Comparison of ENCODE assay signal across 10 mouse cellular contexts in the genomic region with DNA sequence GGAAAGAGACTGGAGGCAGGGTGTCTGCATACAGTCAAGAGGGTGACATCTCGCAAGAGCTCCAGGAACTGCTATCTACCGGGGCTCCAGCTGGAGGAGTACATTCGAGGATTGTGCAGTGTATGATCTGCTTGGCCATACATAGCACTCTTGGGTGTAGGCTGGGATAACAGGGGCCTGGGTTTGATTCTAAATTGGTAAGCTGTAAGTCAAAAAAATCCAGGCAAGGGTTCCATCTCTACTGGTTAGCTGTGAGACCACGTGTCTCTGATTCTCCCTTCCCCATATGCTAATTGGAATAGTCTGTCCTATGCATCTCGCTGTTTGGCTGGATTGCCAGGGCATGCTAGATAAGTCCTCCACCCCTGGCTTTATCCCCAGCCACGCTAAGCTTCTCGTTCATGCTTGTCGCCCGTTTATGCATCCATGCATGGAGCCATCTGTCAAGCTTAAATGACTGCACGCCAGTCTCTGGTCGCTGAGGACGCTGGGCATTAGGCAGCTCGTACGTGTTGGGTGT. TPM values are rescaled to one million over a fixed set of nuclear protein-coding genes. Genes with fewer than 3 reads are reported as not detected.
DNase-seq lines count a peak whose midpoint lies in the region; ATAC-seq and TF ChIP-seq lines count a peak whose summit lies in the region.
"Had no signal": no experiment of that assay in that cellular context is flagged by ENCODE, and none has a peak within 500 bp of the region (broad histone marks: within the 10 kb centered on the region; RNA-seq: fewer than 3 reads in every experiment).

No protein-coding gene starts in this region.

- peak; percentile 15; the same call in 1 of the 2 replicates for ATAC-seq in lung, embryonic 15.5 days (ENCODE audit: borderline replicate concordance, extremely low read depth, low FRiP score, low TSS enrichment)
- peak; percentile 12; the same call in 1 of the 2 replicates for ATAC-seq in limb, embryonic 13.5 days (ENCODE audit: low FRiP score, low read depth)
- ATAC-seq in stomach, embryonic 16.5 days (ENCODE audit: insufficient read depth, low FRiP score) = peak; percentile 62

- peak overlapping the region; percentile 49; the same call in 1 of the 2 replicates for H3K4me2 ChIP-seq in lung, embryonic 15.5 days
- peak overlapping the region; percentile 57 for H3K4me2 ChIP-seq in limb, embryonic 13.5 days (replicated peaks)
- H3K4me2 ChIP-seq in stomach, embryonic 16.5 days (ENCODE audit: low read depth, low read length) = peak overlapping the region; percentile 44; the same call in 1 of the 2 replicates

- no peak overlapping the region for H3K27ac ChIP-seq in cerebellum, adult 2 months (ENCODE audit: insufficient read depth, low read length)
- H3K27ac ChIP-seq in lung, embryonic 15.5 days = peak overlapping the region; percentile 93
- peak overlapping the region; percentile 89 for H3K27ac ChIP-seq in limb, embryonic 13.5 days
- H3K27ac ChIP-seq in stomach, embryonic 16.5 days (ENCODE audit: low read length) = peak overlapping the region; percentile 96

- H3K9me3 ChIP-seq in lung, embryonic 15.5 days = no peaks in the 10 kb centered on the region
- H3K9me3 ChIP-seq in limb, embryonic 13.5 days = no peaks in the 10 kb centered on the region
- no peaks in the 10 kb centered on the region for H3K9me3 ChIP-seq in stomach, embryonic 16.5 days (replicated peaks; ENCODE audit: control insufficient read depth, low read length)

- 19% methylated on average over 14 of the region's 14 CpGs for WGBS in cerebellum, adult 2 months
- 24% methylated on average over 14 of the region's 14 CpGs for WGBS in lung, embryonic 15.5 days
- WGBS in limb, embryonic 13.5 days = 22% methylated on average over 14 of the region's 14 CpGs
- WGBS in stomach, embryonic 16.5 days = 22% methylated on average over 14 of the region's 14 CpGs

- no peak overlapping the region for H3K9ac ChIP-seq in lung, embryonic 15.5 days
- H3K9ac ChIP-seq in limb, embryonic 13.5 days = no peak overlapping the region
- peak overlapping the region; percentile 54; the same call in 1 of the 2 replicates for H3K9ac ChIP-seq in stomach, embryonic 16.5 days (ENCODE audit: low read length)

- H3K27me3 ChIP-seq in cerebellum, adult 2 months (ENCODE audit: control insufficient read depth, insufficient read depth, low read length) = no peaks in the 10 kb centered on the region
- H3K27me3 ChIP-seq in lung, embryonic 15.5 days = no peaks in the 10 kb centered on the region
- H3K27me3 ChIP-seq in limb, embryonic 13.5 days = no peaks in the 10 kb centered on the region
- H3K27me3 ChIP-seq in stomach, embryonic 16.5 days (ENCODE audit: control insufficient read depth, insufficient read depth, low read length) = no peaks in the 10 kb centered on the region

- H3K4me3 ChIP-seq in cerebellum, adult 2 months (replicated peaks; ENCODE audit: insufficient read depth, low read depth, low read length) = peak overlapping the region; percentile 1
- no peak overlapping the region for H3K4me3 ChIP-seq in lung, embryonic 15.5 days
- no peak overlapping the region for H3K4me3 ChIP-seq in limb, embryonic 13.5 days
- H3K4me3 ChIP-seq in stomach, embryonic 16.5 days (replicated peaks; ENCODE audit: low read length) = no peak overlapping the region; the same call in 1 of the 2 replicates

- peak; percentile 23 to 30 for DNase-seq in cerebellum, adult 2 months
- no peak for DNase-seq in cerebellum, adult 9-10 months
- DNase-seq in lung, postnatal 4 days = no peak
- no peak for DNase-seq in layer of hippocampus, postnatal 10 days (ENCODE audit: low spot score in 2 of 2)
- DNase-seq in left cerebral cortex, adult 8-10 months (ENCODE audit: low spot score in 2 of 2) = no peak
- DNase-seq: lung, postnatal 36 days had no signal

- TF ChIP-seq POLR2A in cerebellum, adult 2 months (IDR thresholded peaks at IDR 0.05; ENCODE audit: borderline replicate concordance, insufficient read depth, low read length) = no peak

- H3K4me1 ChIP-seq in cerebellum, adult 2 months (ENCODE audit: control insufficient read depth, insufficient read depth, low read length) = peaks cover 4% of the 10 kb centered on the region; the same call in 1 of the 2 replicates
- peaks cover 32% of the 10 kb centered on the region for H3K4me1 ChIP-seq in lung, embryonic 15.5 days
- H3K4me1 ChIP-seq in limb, embryonic 13.5 days = peaks cover 64% of the 10 kb centered on the region
- H3K4me1 ChIP-seq in stomach, embryonic 16.5 days (ENCODE audit: control insufficient read depth, insufficient read depth, low read length) = peaks cover 25% of the 10 kb centered on the region

- H3K36me3 ChIP-seq in lung, embryonic 15.5 days = no peaks in the 10 kb centered on the region
- no peaks in the 10 kb centered on the region for H3K36me3 ChIP-seq in limb, embryonic 13.5 days
- no peaks in the 10 kb centered on the region for H3K36me3 ChIP-seq in stomach, embryonic 16.5 days (ENCODE audit: control insufficient read depth, insufficient read depth, low read length)

- no peak for TF ChIP-seq CTCF in cerebellum, adult 2 months (IDR thresholded peaks at IDR 0.05; ENCODE audit: borderline replicate concordance, insufficient read depth, low read depth, low read length)

RNA-seq across cellular contexts. Expression of a gene that starts 20.8 kb away (rescaled TPM):
- polyA plus RNA-seq in cerebellum, adult 2 months (2012; rRNA removed) = 2.7 and 2.9 TPM in 2 replicates
- 35.9 and 38.1 TPM in 2 replicates for polyA plus RNA-seq in lung, embryonic 15.5 days (2015; fragmentation: Nextera tagmentation; extraction: Ambion mirVana)
- polyA plus RNA-seq in limb, embryonic 13.5 days (2015; fragmentation: Nextera tagmentation; extraction: Ambion mirVana) = 67.7 and 71.6 TPM in 2 replicates
- polyA plus RNA-seq in stomach, embryonic 16.5 days (2015; fragmentation: Nextera tagmentation; extraction: Ambion mirVana) = 12.2 and 15.4 TPM in 2 replicates
- total RNA-seq in layer of hippocampus, postnatal 10 days (2021) = 10 to 100 TPM in 1 of 2 experiments, 1 to 10 TPM in 1; 9.3 to 10.2 TPM
- 10 to 100 TPM in 1 of 4 experiments, 1 to 10 TPM in 3; 7.4 to 10.5 (median 9.6) TPM for total RNA-seq in left cerebral cortex, adult 8-10 months (2022)

RNA-seq across cellular contexts. Expression of a gene that starts 38.6 kb away (rescaled TPM):
- not detected in 2 replicates for polyA plus RNA-seq in cerebellum, adult 2 months (2012; rRNA removed)
- 0.20 and 0.24 TPM in 2 replicates for polyA plus RNA-seq in lung, embryonic 15.5 days (2015; fragmentation: Nextera tagmentation; extraction: Ambion mirVana)
- polyA plus RNA-seq in limb, embryonic 13.5 days (2015; fragmentation: Nextera tagmentation; extraction: Ambion mirVana) = 0.97 and 1.1 TPM in 2 replicates
- 0.40 and 0.79 TPM in 2 replicates for polyA plus RNA-seq in stomach, embryonic 16.5 days (2015; fragmentation: Nextera tagmentation; extraction: Ambion mirVana)
- not detected for total RNA-seq in layer of hippocampus, postnatal 10 days (2021)
- not detected for total RNA-seq in left cerebral cortex, adult 8-10 months (2022)
- total RNA-seq: adrenal gland, postnatal 10 days had no signal

RNA-seq across cellular contexts. Expression of a gene that starts 45.7 kb away (rescaled TPM):
- 1.1 and 1.3 TPM in 2 replicates for polyA plus RNA-seq in cerebellum, adult 2 months (2012; rRNA removed)
- 16.1 and 20.3 TPM in 2 replicates for polyA plus RNA-seq in lung, embryonic 15.5 days (2015; fragmentation: Nextera tagmentation; extraction: Ambion mirVana)
- 7.7 and 9.1 TPM in 2 replicates for polyA plus RNA-seq in limb, embryonic 13.5 days (2015; fragmentation: Nextera tagmentation; extraction: Ambion mirVana)
- polyA plus RNA-seq in stomach, embryonic 16.5 days (2015; fragmentation: Nextera tagmentation; extraction: Ambion mirVana) = 21.0 and 22.0 TPM in 2 replicates
- total RNA-seq in layer of hippocampus, postnatal 10 days (2021) = 1 to 10 TPM; 6.0 to 7.1 TPM
- total RNA-seq in left cerebral cortex, adult 8-10 months (2022) = 1 to 10 TPM; 2.7 to 5.8 (median 4.2) TPM

Comparison
In these comparisons a context has a peak if more than half of its experiments do, and no peak if none do; other contexts are left out.
1. DNase-seq: peak in cerebellum, adult 2 months (2 of 2); none in cerebellum, adult 9-10 months (single experiment), lung, postnatal 4 days (0 of 2), layer of hippocampus, postnatal 10 days (0 of 2) and left cerebral cortex, adult 8-10 months (0 of 2).
2. ATAC-seq: peak in every context shown above with its lines; median percentile 62 in stomach, embryonic 16.5 days; 15 in lung, embryonic 15.5 days; 12 in limb, embryonic 13.5 days.
3. Peak in every context shown above with its lines, with median percentiles within 50 percentile points of each other: H3K4me2 ChIP-seq.